Mouse (Mus musculus) limb, embryonic 11.5 days (tissue): ENCODE data around the gene Capn3. TPM values are rescaled to one million over a fixed set of nuclear protein-coding genes. Genes with fewer than 3 reads are reported as not detected.

ENCODE experiments used
- polyA plus RNA-seq: library from polyadenylated mRNA; unstranded; fragments of >200 nt; fragmentation: Nextera tagmentation; extraction: Ambion mirVana; gene quantifications from 2 replicates; pipeline ENCODE4 v1.2.1, GENCODE M21; 2014

Gene Capn3
- polyA plus RNA-seq, 1 experiment from 2014 or later = 0.95 TPM

Other genes with a start within 250 kb of the Capn3 start
- gene Pla2g4e, start 210.7 kb upstream of the Capn3 start, polyA plus RNA-seq = 0.11 TPM in 1 of 2 replicates, not detected in the other
- gene Pla2g4d, start 166.8 kb upstream of the Capn3 start, polyA plus RNA-seq = 0.11 and 0.24 TPM in 2 replicates
- not detected in 2 replicates for gene Pla2g4f, start 141.9 kb upstream of the Capn3 start, polyA plus RNA-seq
- gene Vps39, start 102.9 kb upstream of the Capn3 start, polyA plus RNA-seq = 28.3 and 30.2 TPM in 2 replicates
- gene Ganc, start 52.1 kb upstream of the Capn3 start, polyA plus RNA-seq = 6.6 and 6.7 TPM in 2 replicates
- gene Tmem87a, start 51.9 kb upstream of the Capn3 start, polyA plus RNA-seq = 7.2 and 8.3 TPM in 2 replicates
- gene Zfp106, start 107.8 kb downstream of the Capn3 start, polyA plus RNA-seq = 66.1 and 70.5 TPM in 2 replicates
- 67.8 and 70.0 TPM in 2 replicates for gene Snap23, start 111.7 kb downstream of the Capn3 start, polyA plus RNA-seq
- 31.1 and 32.3 TPM in 2 replicates for gene Haus2, start 153.4 kb downstream of the Capn3 start, polyA plus RNA-seq
- gene Lrrc57, start 153.5 kb downstream of the Capn3 start, polyA plus RNA-seq = 29.0 and 31.9 TPM in 2 replicates
- 3.3 and 4.2 TPM in 2 replicates for gene Stard9, start 173.1 kb downstream of the Capn3 start, polyA plus RNA-seq